Mouse (Mus musculus) ES-E14 (cell line): ENCODE results near the gene Gm10024. TPM values are rescaled to one million over a fixed set of nuclear protein-coding genes. Genes with fewer than 3 reads are reported as not detected.
A peak's percentile ranks its signal among the peaks of the same experiment; 100 is the strongest.
"Not testable (repeated sequence)": the region's sequence is repeated elsewhere in the genome, so short reads cannot be mapped to it uniquely, and the experiment has no call there.

Experiments
- DNase-seq: peaks from one replicate; pipeline ENCODE4 v3.0.0-alpha.2; 2013; ENCODE audit warnings: low read depth, low spot score
- H3K27ac ChIP-seq: 2 replicates; pipeline ENCODE4 v1.5.1; 2012; ENCODE audit warnings: low read depth, mild to moderate bottlenecking, low read length, moderate library complexity, mixed read lengths; ENCODE audit not compliant: poor library complexity, insufficient read depth, severe bottlenecking
- H3K36me3 ChIP-seq: 2 replicates; pipeline ENCODE4 v1.6.1; 2012; ENCODE audit warnings: mild to moderate bottlenecking, low read length, moderate library complexity, mixed read lengths; ENCODE audit not compliant: control insufficient read depth, poor library complexity, insufficient read depth, severe bottlenecking
- H3K4me1 ChIP-seq, 2 experiments: fragments of 150-350 bp in 1 of 2; sonication (generic) in 1 of 2; 2 replicates each; pipeline ENCODE4 v1.6.1; 2012; ENCODE audit warnings: low read length in 2 of 2, mild to moderate bottlenecking in 1 of 2, mixed read lengths in 1 of 2; ENCODE audit not compliant: control insufficient read depth in 2 of 2, insufficient read depth in 2 of 2, poor library complexity in 1 of 2
- H3K4me3 ChIP-seq, 2 experiments: fragments of 150-350 bp in 1 of 2; sonication (generic) in 1 of 2; 2 replicates each; pipeline ENCODE4 v1.5.1; 2012; ENCODE audit warnings: low read length in 2 of 2, low read depth in 1 of 2, mild to moderate bottlenecking in 1 of 2, mixed read lengths in 1 of 2; ENCODE audit not compliant: insufficient read depth in 1 of 2, poor library complexity in 1 of 2, severe bottlenecking in 1 of 2
- H3K9ac ChIP-seq: 2 replicates; pipeline ENCODE4 v1.6.1; 2012; ENCODE audit warnings: low read depth, mild to moderate bottlenecking, low read length, mixed read lengths; ENCODE audit not compliant: poor library complexity, insufficient read depth, severe bottlenecking
- H3K9me3 ChIP-seq: fragments of 150-350 bp; sonication (generic); 2 replicates; pipeline ENCODE4 v1.6.1; 2012; ENCODE audit warnings: low read depth, mild to moderate bottlenecking, low read length; ENCODE audit not compliant: control insufficient read depth, insufficient read depth
- CHD2 ChIP-seq: IDR thresholded peaks from 2 replicates; pipeline ENCODE4 v1.6.1; 2014; ENCODE audit warnings: mild to moderate bottlenecking, low read depth, low read length, inconsistent platforms
- HCFC1 ChIP-seq: IDR thresholded peaks from 2 replicates; pipeline ENCODE4 v1.6.1; 2012; ENCODE audit warnings: low read length, inconsistent platforms, borderline replicate concordance; ENCODE audit not compliant: insufficient read depth
- MAFK ChIP-seq: IDR thresholded peaks from 2 replicates; pipeline ENCODE4 v1.6.1; 2014; ENCODE audit warnings: mild to moderate bottlenecking, low read depth, low read length, inconsistent platforms; ENCODE audit not compliant: insufficient read depth
- ZC3H11A ChIP-seq: IDR thresholded peaks from 2 replicates; pipeline ENCODE4 v1.6.1; 2012; ENCODE audit warnings: low read depth, mild to moderate bottlenecking, inconsistent platforms, low read length, borderline replicate concordance
- ZNF384 ChIP-seq: IDR thresholded peaks from 2 replicates; pipeline ENCODE4 v1.6.1; 2012; ENCODE audit warnings: low read depth, low read length, inconsistent platforms
- in situ Hi-C, 2 experiments: fragments of 600-800 bp; cut with MboI; formaldehyde crosslinking; loops; one replicate each; pipeline ENCODE4 v1.15.1; 2025; ENCODE audit warnings: low sequenced_read_pairs in 2 of 2, inconsistent platforms in 1 of 2; ENCODE audit not compliant: unreplicated experiment in 2 of 2
- total RNA-seq: library from RNA; depleted of rRNA; stranded (reverse); fragments of 300-350 nt; gene quantifications from 2 replicates; pipeline ENCODE4 v1.2.3, GENCODE M21; 2012; rRNA removed

The Gm10024 gene
- not detected in 2 replicates for total RNA-seq

DNA sequence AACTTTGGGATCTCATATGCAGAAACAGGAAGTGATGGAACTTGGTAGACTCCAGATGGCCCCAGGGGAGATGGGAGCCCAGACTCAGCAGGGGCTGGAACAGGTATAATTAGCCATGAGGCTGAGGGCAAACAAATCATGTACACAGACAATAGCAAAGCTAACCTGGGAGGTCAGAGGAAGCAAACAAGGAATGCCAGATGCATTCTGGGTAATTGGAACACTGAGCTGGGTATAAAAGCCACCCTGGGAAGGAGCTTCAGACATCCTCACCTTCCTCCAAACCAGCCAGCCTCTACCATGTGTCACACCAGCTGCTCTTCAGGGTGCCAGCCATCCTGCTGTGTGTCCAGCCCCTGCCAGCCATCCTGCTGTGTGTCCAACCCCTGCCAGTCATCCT lies at the start of gene Gm10024:
Gene Gm10024 (plus strand): TSS at position 301 of the 400 bp plus-strand sequence.
- H3K36me3 ChIP-seq, in situ Hi-C loops: not testable (repeated sequence)

DNA sequence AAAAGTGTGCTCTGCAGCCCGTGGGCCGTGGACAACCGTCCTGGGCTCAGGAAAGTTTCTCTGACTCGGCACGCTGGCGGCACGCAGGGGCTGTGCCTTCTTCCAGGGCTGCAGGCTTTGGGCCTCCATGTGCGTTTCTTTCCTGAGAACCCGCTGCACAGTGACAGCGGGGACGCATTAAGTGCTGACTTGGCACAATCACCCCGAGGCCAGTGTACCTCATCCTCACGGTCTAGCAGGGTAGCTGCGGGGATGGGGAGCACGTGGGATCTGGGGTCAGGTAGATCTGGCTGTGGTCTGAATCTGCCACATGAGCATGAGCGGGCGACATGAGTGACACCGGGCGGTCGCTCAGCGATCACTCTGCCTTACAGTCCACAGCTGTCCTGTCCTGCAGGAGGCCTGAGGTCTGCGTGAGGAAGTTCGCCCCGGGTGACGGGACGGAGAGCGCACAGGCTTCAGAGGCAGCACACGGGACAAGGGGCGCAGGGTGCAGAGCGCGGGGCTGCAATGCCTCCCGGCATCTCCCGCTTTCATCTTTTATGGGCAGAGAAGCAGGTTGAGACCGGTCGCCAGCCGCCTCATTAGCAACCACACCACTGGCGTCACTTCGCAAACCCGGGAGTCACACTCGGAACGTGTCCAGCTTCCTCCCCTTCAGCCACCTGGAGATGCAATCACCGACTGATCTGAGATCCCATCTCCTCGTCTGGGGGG lies 47.1 kb upstream of the Gm10024 start:
- H3K4me3 ChIP-seq, result peak overlapping the region; percentile 56 to 67

More for the DNA sequence above, at the start of gene Gm10024:
- not testable (repeated sequence) for DNase-seq, H3K9me3 ChIP-seq, H3K4me1 ChIP-seq, H3K27ac ChIP-seq, H3K9ac ChIP-seq, H3K4me3 ChIP-seq

GRCm38 (mm10) chr10:77666342-77666741 lies 44.9 kb upstream of the Gm10024 start:
- H3K9me3 ChIP-seq, result no peaks in the 10 kb centered on the region
- peaks cover 0 to 4% of the 10 kb centered on the region in 2 experiments; a peak in 1 of 4 replicates for H3K4me1 ChIP-seq
- DNase-seq, result no peak
- no peak overlapping the region for H3K27ac ChIP-seq
- no peak overlapping the region for H3K4me3 ChIP-seq
- no peak overlapping the region for H3K9ac ChIP-seq
- TF ChIP-seq MAFK, result no peak
- TF ChIP-seq ZNF384, result no peak
- no peaks in the 10 kb centered on the region for H3K36me3 ChIP-seq
- in situ Hi-C loops, result no loop called here

More for the DNA sequence above, 47.1 kb upstream of the Gm10024 start:
- no peaks in the 10 kb centered on the region for H3K4me1 ChIP-seq
- H3K9ac ChIP-seq, result peak overlapping the region; percentile 32; the same call in 1 of the 2 replicates
- in situ Hi-C loops, result no loop called here
- TF ChIP-seq MAFK, result peak; percentile 95
- TF ChIP-seq ZC3H11A, result no peak
- H3K9me3 ChIP-seq, result no peaks in the 10 kb centered on the region
- H3K27ac ChIP-seq, result no peak overlapping the region
- H3K36me3 ChIP-seq, result no peaks in the 10 kb centered on the region
- no peak for DNase-seq

DNA sequence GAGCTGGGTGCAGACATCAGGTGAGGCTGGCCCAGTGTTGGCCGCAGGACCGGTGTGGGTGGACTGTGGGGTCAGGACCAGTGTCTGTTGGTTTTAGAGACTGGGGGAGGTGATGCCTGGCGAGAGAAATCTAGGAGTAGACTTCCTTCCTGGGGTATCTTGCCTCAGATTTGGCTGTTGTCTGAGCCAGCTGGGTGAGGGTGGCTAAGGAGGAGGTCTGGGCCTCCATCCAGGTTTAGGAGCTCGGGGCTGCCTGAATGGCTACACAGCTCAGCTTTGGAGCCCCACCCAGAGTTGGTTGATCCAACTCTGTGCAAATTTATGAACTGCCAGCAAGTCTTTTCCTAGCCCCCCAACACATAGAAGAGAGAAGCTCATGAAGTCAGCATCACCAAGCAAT lies 43.9 kb upstream of the Gm10024 start:
- Histone ChIP-seq H3K27ac (no peak overlapping the region), H3K4me1 (peaks cover 0 to 4% of the 10 kb centered on the region in 2 experiments; a peak in 1 of 4 replicates), H3K9me3 (no peaks in the 10 kb centered on the region), H3K4me3 (no peak overlapping the region), H3K9ac (no peak overlapping the region), H3K36me3 (no peaks in the 10 kb centered on the region)
- DNase-seq, result no peak
- TF ChIP-seq ZNF384, result no peak
- TF ChIP-seq CHD2, result no peak
- no peak for TF ChIP-seq ZC3H11A
- no peak for TF ChIP-seq HCFC1
- no peak for TF ChIP-seq MAFK
- in situ Hi-C loops, result no loop called here

DNA sequence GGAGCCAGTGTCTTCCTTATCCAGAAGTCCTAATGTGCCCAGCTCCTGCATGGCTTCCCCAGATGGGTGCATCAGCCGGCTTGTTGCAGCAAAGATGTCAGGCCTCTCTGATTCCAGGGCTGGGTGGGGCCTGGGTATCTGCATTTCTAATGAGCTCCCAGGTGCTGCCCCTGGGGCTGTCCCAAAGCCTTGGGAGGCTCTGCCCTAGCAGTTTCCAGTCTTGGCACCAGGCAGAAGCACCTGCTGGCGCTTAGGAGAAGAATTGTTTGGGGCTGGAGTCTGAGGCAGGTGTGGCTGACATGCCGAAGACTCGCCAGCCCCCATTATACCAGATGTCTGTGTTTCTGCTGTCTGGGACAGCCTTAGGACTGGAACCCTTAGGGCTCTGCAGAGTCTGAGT lies 40.5 kb upstream of the Gm10024 start:
- H3K27ac ChIP-seq, result no peak overlapping the region
- H3K9me3 ChIP-seq, result no peaks in the 10 kb centered on the region
- no peak for TF ChIP-seq ZC3H11A
- no peak for TF ChIP-seq HCFC1
- no peak for TF ChIP-seq MAFK
- no peak for TF ChIP-seq CHD2
- TF ChIP-seq ZNF384, result no peak
- no peak overlapping the region for H3K9ac ChIP-seq
- in situ Hi-C loops, result no loop called here
- no peaks in the 10 kb centered on the region for H3K36me3 ChIP-seq
- H3K4me3 ChIP-seq, result no peak overlapping the region
- H3K4me1 ChIP-seq, result peaks cover 0 to 14% of the 10 kb centered on the region in 2 experiments; a peak in 2 of 4 replicates
- DNase-seq, result no peak
